Mouse (Mus musculus): ENCODE results near the gene Ppm1m.

DNA sequence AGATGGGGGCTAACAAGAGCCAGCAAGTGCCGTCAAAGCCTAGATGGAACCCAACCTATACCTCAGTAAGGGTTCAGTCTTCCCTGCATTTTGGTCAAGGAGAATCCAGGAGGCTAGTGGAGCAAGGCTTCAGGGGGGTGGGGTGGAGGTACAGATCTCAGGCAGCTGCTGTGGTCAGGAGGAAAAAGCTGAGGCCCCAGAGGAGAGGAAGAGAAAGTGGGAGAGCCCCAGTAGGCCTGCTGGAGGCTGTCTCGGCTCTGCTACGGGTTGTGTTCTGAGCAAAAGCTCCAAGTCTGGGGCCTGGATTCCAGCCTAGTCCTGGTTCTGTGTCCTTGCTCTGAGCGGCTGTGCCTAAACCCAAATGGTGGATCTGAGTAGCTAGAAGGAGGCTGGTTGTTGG lies 23.4 kb upstream of the Ppm1m start:
- TF ChIP-seq TCF12 (IDR thresholded peaks at IDR 0.05; ENCODE audit: insufficient read depth, poor library complexity, severe bottlenecking) = no peak
- TF ChIP-seq POLR2A (IDR thresholded peaks at IDR 0.05; ENCODE audit: insufficient read length, low read depth) = no peak
- TF ChIP-seq E2F4 (IDR thresholded peaks at IDR 0.05; ENCODE audit: insufficient read depth) = no peak
- TF ChIP-seq CEBPB (IDR thresholded peaks at IDR 0.05; ENCODE audit: insufficient read depth, poor library complexity, severe bottlenecking) = no peak

All from myocyte (in vitro differentiated cells).